Mouse (Mus musculus) olfactory bulb, adult 2 months (tissue): ENCODE data around the gene Gzma.

Experiments used
- CTCF ChIP-seq: fragments of 200-500 bp; IDR thresholded peaks from 2 replicates; pipeline ENCODE4 v1.5.1; 2012; ENCODE audit warnings: low read depth, mild to moderate bottlenecking, low read length, moderate library complexity; ENCODE audit not compliant: insufficient read depth
- POLR2A ChIP-seq: fragments of 200-500 bp; IDR thresholded peaks from 2 replicates; pipeline ENCODE4 v1.6.1; 2012; ENCODE audit warnings: mild to moderate bottlenecking, low read depth, low read length, moderate library complexity; ENCODE audit not compliant: insufficient read depth

- no peak for TF ChIP-seq CTCF
- no peak for TF ChIP-seq POLR2A
Measured at GRCm38 (mm10) chr13:113046211-113046883, 54.4 kb downstream of the Gzma start, which contains the start of gene Gpx8.
